Mouse (Mus musculus): ENCODE results near the gene Pik3ap1.

The Pik3ap1 gene

DNA sequence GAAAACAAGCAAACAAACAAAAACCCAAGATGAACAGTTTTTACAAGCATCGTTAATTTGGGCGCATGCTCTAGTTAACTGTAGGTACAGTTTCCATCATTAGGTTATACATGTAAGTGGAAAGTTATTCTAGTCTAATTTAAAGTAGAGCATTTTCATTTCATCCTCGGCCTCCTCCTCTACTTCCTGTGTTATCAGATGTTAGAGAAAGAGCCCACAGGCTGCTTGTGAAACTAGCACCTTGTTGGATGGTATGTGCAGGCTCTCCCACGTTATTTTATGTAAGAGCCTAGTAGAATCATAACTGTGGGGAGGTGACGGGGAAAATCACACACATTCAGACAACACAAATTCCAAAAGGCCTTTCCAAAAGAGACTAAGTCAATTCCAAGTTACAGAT, 19.3 kb downstream of the Pik3ap1 start:
- H3K4me1 ChIP-seq (replicated peaks; ENCODE audit: low read depth, low read length): peaks cover 10% of the 10 kb centered on the region
- H3K4me3 ChIP-seq (replicated peaks; ENCODE audit: low read length): no peak overlapping the region
- H3K9me3 ChIP-seq (ENCODE audit: low read length): no peaks in the 10 kb centered on the region
- H3K36me3 ChIP-seq (ENCODE audit: insufficient read depth, low read length): no peaks in the 10 kb centered on the region
- H3K27me3 ChIP-seq (ENCODE audit: insufficient read depth, low read length): peaks cover 21% of the 10 kb centered on the region
- TF ChIP-seq CTCF (conservative IDR thresholded peaks at IDR 0.05; ENCODE audit: low read length): no peak
- no peak for TF ChIP-seq NANOG (IDR thresholded peaks at IDR 0.05; ENCODE audit: borderline replicate concordance, low read length)
- TF ChIP-seq POU5F1 (IDR thresholded peaks at IDR 0.05; ENCODE audit: borderline replicate concordance, low read length): no peak

DNA sequence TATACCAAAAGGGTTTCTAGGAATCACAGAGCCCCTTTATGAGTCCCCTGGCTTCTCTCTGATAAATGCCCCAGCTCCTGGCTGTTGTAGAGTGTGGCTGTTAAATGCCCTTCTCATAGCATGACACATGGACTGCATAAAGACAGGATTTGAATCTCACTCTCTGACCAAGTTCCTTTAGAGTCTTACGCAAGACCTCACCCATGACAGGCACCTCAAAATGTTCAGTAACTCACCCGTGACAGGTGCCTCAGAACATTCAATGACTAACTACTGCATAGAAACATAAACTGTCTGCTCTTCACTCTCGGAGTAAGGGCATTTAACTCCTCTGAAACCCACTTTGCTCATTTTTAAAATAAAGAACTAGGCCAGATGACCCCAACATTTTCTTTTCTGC, 20.4 kb downstream of the Pik3ap1 start:
- Histone ChIP-seq H3K27me3 (ENCODE audit: insufficient read depth, low read length) (peaks cover 12% of the 10 kb centered on the region; the same call in 1 of the 2 replicates), H3K9me3 (ENCODE audit: low read length) (no peaks in the 10 kb centered on the region), H3K4me3 (replicated peaks; ENCODE audit: low read length) (no peak overlapping the region), H3K4me1 (replicated peaks; ENCODE audit: low read depth, low read length) (peaks cover 16% of the 10 kb centered on the region), H3K36me3 (ENCODE audit: insufficient read depth, low read length) (no peaks in the 10 kb centered on the region)
- no peak for TF ChIP-seq POU5F1 (IDR thresholded peaks at IDR 0.05; ENCODE audit: borderline replicate concordance, low read length)
- TF ChIP-seq CTCF (conservative IDR thresholded peaks at IDR 0.05; ENCODE audit: low read length): no peak
- TF ChIP-seq NANOG (IDR thresholded peaks at IDR 0.05; ENCODE audit: borderline replicate concordance, low read length): no peak

DNA sequence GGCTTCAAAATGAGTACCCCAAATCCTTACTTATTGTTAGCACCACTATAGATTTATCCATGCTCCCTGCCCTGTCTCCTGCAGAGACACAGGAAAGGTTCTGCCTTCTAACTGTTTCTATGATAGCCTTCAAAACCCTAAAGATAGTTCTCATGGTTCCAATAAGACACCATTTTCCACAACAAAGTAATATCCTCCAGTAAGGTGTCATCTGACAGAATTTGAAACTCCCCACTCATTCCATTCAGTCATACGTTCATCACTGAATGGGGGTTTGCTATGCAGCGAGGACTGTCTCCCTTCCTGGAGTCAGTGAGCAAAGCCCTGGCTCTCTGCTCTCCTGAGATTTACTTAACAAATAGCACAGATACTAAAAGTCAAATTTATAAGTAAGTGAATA, 21.9 kb downstream of the Pik3ap1 start:
- peaks cover 9% of the 10 kb centered on the region for H3K4me1 ChIP-seq (replicated peaks; ENCODE audit: low read depth, low read length)
- H3K9me3 ChIP-seq (ENCODE audit: low read length): no peaks in the 10 kb centered on the region
- H3K4me3 ChIP-seq (replicated peaks; ENCODE audit: low read length): no peak overlapping the region
- no peaks in the 10 kb centered on the region for H3K36me3 ChIP-seq (ENCODE audit: insufficient read depth, low read length)
- H3K27me3 ChIP-seq (ENCODE audit: insufficient read depth, low read length): 0 out of 2 replicates have a peak, but pooled peaks cover 4% of the 10 kb centered on the region
- TF ChIP-seq CTCF (conservative IDR thresholded peaks at IDR 0.05; ENCODE audit: low read length) (no peak), POU5F1 (IDR thresholded peaks at IDR 0.05; ENCODE audit: borderline replicate concordance, low read length) (no peak), NANOG (IDR thresholded peaks at IDR 0.05; ENCODE audit: borderline replicate concordance, low read length) (no peak)

DNA sequence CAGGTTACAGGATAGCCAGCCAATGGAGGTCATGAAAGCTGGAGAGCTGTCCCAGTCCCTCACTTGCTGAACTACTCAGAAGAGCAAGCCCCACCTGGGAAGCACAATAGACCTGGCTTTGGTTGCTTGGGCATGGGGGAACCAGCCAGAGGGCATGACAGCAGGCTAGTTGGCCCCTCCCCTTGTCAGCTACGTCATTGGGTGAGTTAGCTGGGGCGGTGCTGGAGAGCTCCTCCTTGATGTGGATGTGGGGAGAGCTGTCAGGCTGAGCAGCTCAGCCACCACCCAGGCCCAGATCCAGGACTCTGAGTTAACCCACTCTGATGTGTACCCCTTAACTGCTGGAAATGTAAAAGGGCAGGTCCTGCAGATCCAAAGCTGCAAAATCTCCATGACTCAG, 24.4 kb downstream of the Pik3ap1 start:
- H3K4me3 ChIP-seq (replicated peaks; ENCODE audit: low read length): no peak overlapping the region
- 0 out of 2 replicates have a peak, but pooled peaks cover 4% of the 10 kb centered on the region for H3K27me3 ChIP-seq (ENCODE audit: insufficient read depth, low read length)
- TF ChIP-seq POU5F1 (IDR thresholded peaks at IDR 0.05; ENCODE audit: borderline replicate concordance, low read length) (no peak), NANOG (IDR thresholded peaks at IDR 0.05; ENCODE audit: borderline replicate concordance, low read length) (no peak), CTCF (conservative IDR thresholded peaks at IDR 0.05; ENCODE audit: low read length) (no peak)
- H3K9me3 ChIP-seq (ENCODE audit: low read length): no peaks in the 10 kb centered on the region
- H3K4me1 ChIP-seq (replicated peaks; ENCODE audit: low read depth, low read length): peaks cover 6% of the 10 kb centered on the region
- H3K36me3 ChIP-seq (ENCODE audit: insufficient read depth, low read length): no peaks in the 10 kb centered on the region

DNA sequence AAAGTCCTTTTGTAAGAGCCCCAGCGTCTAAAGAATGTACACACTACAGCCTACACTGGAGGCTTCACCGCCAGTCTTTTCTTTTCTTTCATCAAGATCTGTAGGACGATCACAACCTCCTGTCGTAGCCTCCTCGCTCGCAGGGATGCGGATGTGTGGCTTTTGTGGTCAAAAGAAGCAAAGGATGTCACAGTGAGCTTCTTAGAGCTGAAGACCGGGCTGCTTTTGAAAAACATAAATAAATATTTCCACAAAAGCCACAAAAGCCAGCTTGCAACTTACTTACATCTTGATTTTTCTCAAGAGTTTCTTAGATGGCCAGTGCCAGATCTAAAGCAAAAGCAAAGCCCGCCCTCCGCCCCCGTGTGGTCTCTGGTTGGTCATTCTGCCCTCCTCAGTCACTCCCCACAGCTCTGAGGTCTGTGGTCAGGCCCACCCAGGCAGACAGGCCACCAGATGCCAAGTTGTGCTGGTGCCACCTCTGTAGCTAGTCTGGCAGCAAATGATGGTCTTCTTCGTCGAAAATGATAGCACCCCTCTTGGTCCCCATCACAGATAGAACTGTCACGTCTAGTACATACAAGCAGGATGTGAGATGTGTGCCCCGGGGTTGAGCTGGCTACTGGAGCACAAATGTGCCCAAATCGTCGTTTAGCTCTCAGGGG, 30.5 kb downstream of the Pik3ap1 start:
- Histone ChIP-seq H3K36me3 (ENCODE audit: insufficient read depth, low read length) (no peaks in the 10 kb centered on the region), H3K4me3 (replicated peaks; ENCODE audit: low read length) (no peak overlapping the region), H3K9me3 (ENCODE audit: low read length) (peaks cover 17% of the 10 kb centered on the region), H3K27me3 (ENCODE audit: insufficient read depth, low read length) (0 out of 2 replicates have a peak, but pooled peaks cover 4% of the 10 kb centered on the region), H3K4me1 (replicated peaks; ENCODE audit: low read depth, low read length) (no peaks in the 10 kb centered on the region)
- TF ChIP-seq CTCF (conservative IDR thresholded peaks at IDR 0.05; ENCODE audit: low read length) (no peak), POU5F1 (IDR thresholded peaks at IDR 0.05; ENCODE audit: borderline replicate concordance, low read length) (no peak), NANOG (IDR thresholded peaks at IDR 0.05; ENCODE audit: borderline replicate concordance, low read length) (no peak)

DNA sequence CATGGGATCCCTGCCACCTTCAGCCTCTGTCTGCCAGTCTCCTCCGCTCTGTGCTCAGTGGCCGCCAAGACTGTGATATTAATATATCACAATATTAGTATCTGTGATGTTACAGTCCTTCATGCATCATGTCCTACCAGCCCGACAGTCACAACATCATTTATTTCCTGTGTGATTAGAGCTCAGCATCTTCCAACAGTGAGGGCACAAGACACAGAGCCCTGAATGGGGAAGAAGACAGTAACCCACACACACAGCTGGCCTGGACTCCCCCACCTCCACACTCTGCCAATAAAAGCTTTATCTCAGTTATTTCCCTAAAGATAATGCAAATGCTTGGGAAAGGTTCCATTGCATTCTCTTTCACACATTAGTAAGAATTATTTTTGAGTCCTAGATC, 35.3 kb downstream of the Pik3ap1 start:
- Histone ChIP-seq H3K9me3 (ENCODE audit: low read length) (peaks cover 17% of the 10 kb centered on the region), H3K4me3 (replicated peaks; ENCODE audit: low read length) (no peak overlapping the region), H3K4me1 (replicated peaks; ENCODE audit: low read depth, low read length) (no peaks in the 10 kb centered on the region), H3K27me3 (ENCODE audit: insufficient read depth, low read length) (0 out of 2 replicates have a peak, but pooled peaks cover 2% of the 10 kb centered on the region), H3K36me3 (ENCODE audit: insufficient read depth, low read length) (no peaks in the 10 kb centered on the region)
- TF ChIP-seq POU5F1 (IDR thresholded peaks at IDR 0.05; ENCODE audit: borderline replicate concordance, low read length) (no peak), CTCF (conservative IDR thresholded peaks at IDR 0.05; ENCODE audit: low read length) (no peak)

DNA sequence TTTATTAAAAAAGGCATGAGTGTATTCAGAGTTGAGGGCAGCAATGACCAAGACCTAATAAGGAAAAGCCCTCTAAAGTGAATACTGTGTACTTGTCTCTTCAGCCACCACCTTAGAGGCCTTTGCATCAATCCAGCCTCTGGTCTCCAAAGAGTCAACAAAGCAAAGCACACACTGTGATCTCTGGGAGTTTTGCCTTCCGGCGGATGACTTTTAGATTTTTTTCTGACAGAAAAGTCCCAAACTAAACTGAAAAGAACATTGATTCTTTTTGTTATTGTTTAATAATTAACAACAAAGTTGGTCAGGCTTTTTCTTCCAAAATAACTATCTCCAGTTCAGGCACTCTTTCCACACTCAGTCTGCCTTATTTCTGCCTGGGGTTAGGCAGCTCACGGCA, 36.7 kb downstream of the Pik3ap1 start:
- Histone ChIP-seq H3K4me3 (replicated peaks; ENCODE audit: low read length) (no peak overlapping the region), H3K9me3 (ENCODE audit: low read length) (peaks cover 20% of the 10 kb centered on the region), H3K27me3 (ENCODE audit: insufficient read depth, low read length) (peaks cover 5% of the 10 kb centered on the region; the same call in 1 of the 2 replicates), H3K4me1 (replicated peaks; ENCODE audit: low read depth, low read length) (no peaks in the 10 kb centered on the region), H3K36me3 (ENCODE audit: insufficient read depth, low read length) (no peaks in the 10 kb centered on the region)
- no peak for TF ChIP-seq POU5F1 (IDR thresholded peaks at IDR 0.05; ENCODE audit: borderline replicate concordance, low read length)
- no peak for TF ChIP-seq CTCF (conservative IDR thresholded peaks at IDR 0.05; ENCODE audit: low read length)
- TF ChIP-seq NANOG (IDR thresholded peaks at IDR 0.05; ENCODE audit: borderline replicate concordance, low read length): no peak

DNA sequence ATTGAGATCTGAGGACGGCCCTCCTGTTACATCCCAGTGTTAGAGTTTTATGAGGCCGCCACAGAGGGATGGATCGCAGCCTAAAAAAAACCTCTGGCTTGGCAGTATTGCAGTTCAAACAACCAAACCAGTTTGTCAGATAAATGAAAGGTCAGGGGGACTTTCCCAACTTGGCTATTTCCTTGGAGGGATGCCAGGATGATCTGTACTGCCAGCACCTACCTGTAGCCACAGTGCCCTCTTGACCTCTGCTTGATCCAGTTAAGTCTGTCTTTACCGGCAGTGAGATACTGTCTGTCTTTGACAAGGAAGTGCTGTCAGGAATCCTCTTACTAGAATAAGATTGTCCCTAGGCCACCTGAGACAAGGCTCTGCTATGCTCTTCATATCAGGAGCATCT, 37.6 kb downstream of the Pik3ap1 start:
- Histone ChIP-seq H3K36me3 (ENCODE audit: insufficient read depth, low read length) (no peaks in the 10 kb centered on the region), H3K27me3 (ENCODE audit: insufficient read depth, low read length) (peaks cover 5% of the 10 kb centered on the region; the same call in 1 of the 2 replicates), H3K9me3 (ENCODE audit: low read length) (peaks cover 28% of the 10 kb centered on the region), H3K4me1 (replicated peaks; ENCODE audit: low read depth, low read length) (no peaks in the 10 kb centered on the region), H3K4me3 (replicated peaks; ENCODE audit: low read length) (no peak overlapping the region)
- TF ChIP-seq NANOG (IDR thresholded peaks at IDR 0.05; ENCODE audit: borderline replicate concordance, low read length) (no peak), CTCF (conservative IDR thresholded peaks at IDR 0.05; ENCODE audit: low read length) (no peak), POU5F1 (IDR thresholded peaks at IDR 0.05; ENCODE audit: borderline replicate concordance, low read length) (no peak)
